Mouse (Mus musculus): ENCODE measurements around the gene Sdk1.

Sdk1 gene

DNA sequence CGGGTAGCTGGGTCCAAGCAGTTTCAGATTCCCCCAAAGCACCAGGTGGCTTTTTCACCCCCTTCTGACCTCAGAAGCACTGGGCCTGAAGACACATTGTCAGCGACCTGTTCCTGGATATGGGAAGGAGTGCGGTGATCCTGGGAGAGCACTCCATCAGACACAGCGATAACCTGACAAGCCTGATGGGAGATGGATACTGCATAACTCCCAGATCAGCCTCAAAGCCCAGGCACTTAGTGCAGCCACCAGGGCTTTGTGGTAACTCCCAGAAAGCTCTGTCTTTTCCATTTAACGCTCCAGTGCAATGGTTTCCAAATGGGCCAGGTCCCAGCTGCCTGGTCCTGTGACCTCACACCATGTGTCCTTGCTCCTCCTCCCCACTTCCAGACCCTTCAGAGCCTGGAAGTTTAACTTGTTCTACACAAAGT lies 886.9 kb downstream of the Sdk1 start:
- DNase-seq (ENCODE audit: low spot score): no peak

DNA sequence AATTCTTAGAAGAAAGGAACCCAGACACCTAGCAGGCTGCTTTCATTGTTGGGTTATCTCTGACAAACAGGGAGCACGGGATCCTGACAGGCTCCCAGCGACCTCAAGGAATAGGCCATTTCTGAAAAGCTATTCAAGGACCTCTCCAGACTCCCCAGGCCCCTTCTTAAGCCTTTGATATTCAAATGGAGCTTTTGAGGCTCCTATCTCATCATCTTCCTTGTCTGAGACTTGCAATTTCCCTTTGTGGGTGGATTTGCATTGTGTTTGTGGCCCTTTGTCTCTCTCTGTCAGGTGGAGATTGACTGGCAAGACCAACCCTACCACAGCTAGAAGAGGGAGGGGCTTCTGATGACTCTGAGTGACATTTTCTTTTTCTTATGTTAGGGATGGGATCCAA lies 888.7 kb downstream of the Sdk1 start:
- DNase-seq (ENCODE audit: low spot score): no peak

DNA sequence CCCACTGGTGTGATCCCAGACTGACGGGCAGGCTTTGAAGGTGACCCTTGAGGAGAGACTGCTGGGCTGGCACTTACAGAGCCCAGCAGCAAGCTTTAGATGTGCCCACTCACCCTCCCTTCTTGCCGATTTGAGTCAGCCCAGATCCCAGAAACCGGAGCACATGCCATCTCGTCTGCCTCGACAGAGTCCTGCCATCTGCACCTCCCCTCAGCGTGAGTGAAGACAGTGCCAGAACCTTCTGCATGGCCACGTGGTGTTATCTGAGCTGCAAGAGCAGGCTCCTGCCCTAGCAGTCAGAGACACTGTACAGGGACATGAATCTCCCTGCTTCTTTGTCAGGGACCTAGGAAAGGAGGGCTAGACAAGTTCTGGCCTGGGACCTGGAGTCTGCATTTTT lies 898.7 kb downstream of the Sdk1 start:
- peak; percentile 73 for DNase-seq (ENCODE audit: low spot score)

DNA sequence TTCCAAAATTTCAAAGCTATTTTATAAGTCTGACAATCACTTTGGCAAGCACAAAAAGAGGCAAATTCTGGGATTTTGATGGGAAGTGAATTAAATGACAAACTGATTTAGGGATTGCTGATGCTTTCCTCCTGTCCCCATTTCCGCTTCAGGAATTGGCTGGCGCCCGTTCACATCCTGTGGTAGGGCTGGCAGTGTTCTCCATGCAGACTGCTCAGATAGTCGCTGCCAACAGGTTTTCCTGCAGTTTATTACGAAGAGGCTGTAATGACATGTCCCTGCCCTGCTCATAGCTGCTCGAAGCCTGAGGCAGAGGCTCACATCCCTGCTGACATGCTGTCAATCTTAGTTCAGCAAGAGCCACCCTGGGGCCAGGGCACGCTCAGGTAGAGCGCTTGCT lies 908.3 kb downstream of the Sdk1 start:
- DNase-seq (ENCODE audit: low spot score): peak; percentile 30

DNA sequence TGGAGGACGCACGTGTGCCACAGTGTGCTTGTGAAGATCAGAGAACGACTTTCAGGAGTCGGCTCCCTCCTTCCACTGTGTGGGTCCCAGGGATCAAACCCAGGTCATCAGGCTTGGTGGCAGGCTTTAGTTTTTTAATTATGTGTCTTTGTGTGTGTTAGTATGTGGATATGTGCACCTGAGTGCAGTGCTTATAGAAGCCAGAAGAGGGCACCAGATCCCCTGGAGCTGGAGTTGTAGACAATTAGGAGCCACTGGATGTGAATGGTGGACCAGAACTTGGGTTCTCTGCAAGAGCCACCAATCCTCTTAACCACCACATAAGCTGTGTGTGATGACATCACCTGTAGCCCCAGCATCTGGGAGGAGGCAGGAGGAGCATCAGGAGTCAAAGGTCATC lies 909.5 kb downstream of the Sdk1 start:
- DNase-seq (ENCODE audit: low spot score): no peak

DNA sequence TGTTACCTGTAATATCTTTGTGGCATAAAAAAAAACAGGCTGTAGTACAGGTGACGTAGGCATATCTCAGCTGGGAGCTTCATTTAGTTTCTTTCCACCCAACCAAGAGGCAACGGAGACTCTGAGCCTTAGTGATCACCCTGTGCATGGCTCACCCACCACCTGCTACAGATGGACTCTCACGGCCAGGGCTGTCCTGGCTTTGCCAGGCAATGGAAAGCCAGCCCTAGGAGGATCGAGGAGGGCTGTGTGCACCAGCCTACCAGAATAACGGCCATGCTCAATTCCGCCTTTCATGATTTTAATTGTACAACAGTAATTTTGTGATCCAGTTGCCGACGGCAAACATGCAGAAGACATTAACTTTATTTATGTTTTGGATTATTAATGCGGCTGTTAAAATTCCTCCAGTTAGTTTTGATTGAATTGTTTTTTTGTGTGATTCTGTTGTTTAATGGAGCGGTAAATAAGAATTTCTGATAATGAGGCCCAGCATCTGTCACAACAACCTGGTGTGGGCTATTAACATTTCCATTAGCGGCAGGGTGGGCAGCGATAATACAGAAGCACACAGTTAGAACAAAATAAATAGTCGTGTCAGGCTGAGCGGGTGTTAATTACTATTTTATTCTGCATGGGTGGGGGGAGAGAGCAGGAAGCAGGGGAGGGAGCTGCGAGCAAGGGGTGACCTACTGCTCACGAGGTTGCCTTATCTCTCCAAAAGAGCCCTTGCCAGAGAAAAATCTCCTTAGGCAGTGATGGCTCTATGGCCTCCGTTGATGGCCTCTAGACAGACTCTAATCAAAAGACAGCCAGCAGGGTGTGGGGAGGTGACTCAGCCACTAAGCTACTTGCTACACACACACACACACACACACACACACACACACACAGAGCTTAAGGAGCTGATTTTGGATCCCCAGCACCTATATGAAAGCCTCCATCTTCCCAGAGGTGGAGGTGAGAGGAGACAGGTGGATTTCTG lies 915.9 kb downstream of the Sdk1 start:
- no peak for DNase-seq (ENCODE audit: low spot score)

- no peak for DNase-seq (ENCODE audit: low spot score)
Measured at GRCm38 (mm10) chr5:142163483-142163882, 922.2 kb downstream of the Sdk1 start.

DNA sequence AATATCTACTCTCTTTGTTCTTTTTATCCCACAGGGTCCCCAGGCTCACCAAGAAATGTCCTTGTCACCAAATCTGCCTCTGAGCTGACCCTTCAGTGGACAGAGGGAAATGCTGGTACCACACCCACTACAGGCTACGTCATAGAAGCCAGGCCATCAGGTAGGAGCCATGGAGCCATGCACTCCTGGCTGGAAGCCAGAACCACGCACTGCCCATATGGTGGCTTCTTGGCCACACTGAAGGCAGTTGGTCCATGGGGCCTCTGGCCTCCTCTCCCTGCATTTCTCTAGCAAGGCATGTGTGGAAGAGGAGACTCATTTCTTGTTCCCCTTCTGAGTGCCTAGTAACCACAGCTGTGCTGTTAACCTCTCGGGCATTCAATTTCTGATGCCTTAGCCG lies 932.3 kb downstream of the Sdk1 start:
- DNase-seq (ENCODE audit: low spot score): no peak

DNA sequence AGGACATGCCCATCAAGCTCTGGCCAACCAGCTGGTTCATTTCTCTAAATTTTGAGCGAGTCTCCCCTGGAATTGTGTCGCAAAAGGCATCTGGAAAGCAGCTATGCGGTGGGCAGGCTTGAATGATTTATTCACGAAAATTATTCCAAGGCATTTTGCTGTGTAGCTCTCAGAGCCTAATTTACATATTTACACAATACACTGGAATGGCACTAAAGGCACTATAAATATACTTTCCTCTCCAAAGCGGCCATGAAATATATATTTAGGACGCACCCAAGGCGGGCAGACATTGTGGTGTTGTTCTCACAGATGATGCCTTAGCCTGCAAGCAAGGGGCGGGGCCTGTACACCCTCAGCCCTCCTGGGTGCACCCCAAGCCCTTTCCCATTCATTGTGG lies 936.9 kb downstream of the Sdk1 start:
- peak; percentile 15 for DNase-seq (ENCODE audit: low spot score)

DNA sequence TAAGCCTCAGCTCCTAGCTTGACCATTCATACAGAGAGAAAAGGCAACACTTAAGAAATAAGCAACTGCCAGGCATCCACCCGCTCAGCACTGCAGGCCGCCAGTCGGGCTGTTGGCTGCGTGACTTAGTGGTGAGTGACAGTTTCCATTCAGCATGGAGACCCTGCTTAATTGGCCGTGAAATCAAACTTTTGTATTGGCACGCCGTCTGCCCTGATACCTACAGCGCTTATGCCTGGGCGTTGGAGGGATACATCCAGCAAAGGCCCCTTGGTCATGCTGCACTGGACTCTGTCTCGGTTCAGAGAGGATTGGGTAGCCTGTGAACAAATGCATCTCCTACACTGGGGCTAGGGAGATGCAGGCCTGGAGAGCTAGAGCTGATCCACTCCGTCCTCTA lies 938.0 kb downstream of the Sdk1 start:
- DNase-seq (ENCODE audit: low spot score): no peak

DNA sequence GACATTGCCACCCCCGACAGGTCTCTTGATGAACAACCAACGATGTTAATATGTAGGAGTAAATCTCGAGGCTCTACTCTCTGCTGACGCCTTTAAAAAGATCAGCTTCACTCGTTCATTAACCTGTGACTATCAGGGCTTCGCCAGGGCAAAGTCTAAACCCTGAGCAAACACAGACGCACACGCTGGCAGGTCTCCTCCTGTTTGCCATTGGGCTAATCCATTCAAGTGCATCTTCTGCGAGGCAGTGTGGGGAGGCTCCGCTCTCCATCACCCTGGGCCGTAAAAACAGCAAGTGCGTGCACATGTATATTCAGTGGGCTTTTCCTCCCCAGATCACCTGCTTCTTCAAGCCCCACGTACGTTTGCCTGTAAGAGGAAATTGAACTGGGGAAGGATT lies 940.6 kb downstream of the Sdk1 start:
- DNase-seq (ENCODE audit: low spot score): no peak

DNA sequence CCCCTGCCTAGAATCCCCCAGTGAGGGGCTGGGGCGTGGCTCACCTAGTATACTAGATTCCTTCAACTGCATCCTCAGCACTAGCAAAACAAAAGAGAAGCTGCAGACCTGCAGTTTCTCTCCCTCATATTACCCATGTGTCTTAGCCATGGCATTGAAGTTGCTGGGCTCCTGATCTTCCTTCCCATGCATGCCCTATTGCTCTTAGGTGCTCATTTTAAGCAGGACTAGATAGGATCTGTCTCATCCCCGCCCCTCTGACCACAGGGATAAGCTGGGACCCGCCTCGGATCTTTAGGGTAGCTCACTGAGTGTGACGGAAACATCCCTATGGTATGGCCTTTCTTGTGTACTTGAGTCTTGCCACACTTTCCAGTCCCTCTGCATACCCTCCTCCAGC lies 947.5 kb downstream of the Sdk1 start:
- DNase-seq (ENCODE audit: low spot score): no peak

DNA sequence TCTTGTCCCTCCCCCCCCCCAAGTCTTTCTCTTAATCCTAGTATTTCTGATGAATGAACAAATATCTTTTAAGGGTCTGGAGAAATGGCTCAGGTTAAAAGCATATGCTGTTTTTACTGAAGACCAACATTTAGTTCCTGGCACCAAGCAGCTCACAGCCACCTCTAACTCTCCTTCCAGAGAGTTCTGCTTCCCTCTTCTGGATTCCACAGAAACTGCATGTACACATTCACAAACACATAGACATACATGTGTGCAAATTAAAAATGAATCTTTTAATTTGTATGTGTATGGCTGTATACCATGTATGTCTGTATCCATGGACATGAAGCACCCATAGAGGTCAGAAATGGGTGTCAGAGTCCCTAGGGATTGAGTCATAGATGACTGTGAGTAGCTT lies 968.6 kb downstream of the Sdk1 start:
- DNase-seq (ENCODE audit: low spot score): no peak

DNA sequence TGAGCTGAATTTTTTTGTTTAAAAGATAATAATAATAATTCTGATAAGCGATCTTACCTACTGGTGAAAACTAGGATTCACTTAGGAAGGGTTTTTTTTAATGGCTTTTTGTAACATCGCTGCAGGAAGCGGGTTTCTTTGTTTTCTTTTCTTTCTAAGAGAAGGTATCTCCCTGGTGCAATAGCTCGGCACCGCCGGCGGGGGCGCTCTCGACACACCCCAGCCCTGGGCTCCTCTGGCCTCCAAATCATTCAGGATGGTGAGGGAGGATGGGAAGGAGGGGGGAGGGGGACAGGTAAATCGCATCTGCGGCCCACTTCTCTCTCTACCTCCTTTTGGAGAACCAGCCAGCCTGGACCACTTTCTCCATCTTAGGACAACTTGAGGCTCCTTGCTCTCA lies 971.0 kb downstream of the Sdk1 start:
- no peak for DNase-seq (ENCODE audit: low spot score)

DNA sequence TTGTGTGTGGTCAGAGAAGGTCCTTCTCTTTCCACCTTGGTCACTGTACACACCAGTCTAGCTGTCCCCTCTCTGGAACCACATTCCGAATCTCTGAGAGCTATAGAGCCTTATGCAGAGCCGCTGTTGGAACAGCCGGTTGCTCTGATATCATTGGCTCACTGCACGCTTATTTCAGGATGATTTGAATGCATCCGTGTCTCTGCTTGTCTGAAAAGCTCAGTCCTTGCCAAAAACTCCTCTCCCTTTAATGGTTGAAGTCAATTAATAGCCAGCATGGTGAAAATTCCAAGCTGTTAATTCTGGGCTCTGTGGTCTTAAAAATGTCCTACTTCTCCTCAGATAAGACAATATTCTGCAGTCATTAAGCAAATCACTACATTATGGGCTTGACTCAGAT lies 974.7 kb downstream of the Sdk1 start:
- DNase-seq (ENCODE audit: low spot score): peak; percentile 54

GRCm38 (mm10) chr5:142220851-142221503 lies 979.7 kb downstream of the Sdk1 start:
- DNase-seq (ENCODE audit: low spot score): peak; percentile 28

DNA sequence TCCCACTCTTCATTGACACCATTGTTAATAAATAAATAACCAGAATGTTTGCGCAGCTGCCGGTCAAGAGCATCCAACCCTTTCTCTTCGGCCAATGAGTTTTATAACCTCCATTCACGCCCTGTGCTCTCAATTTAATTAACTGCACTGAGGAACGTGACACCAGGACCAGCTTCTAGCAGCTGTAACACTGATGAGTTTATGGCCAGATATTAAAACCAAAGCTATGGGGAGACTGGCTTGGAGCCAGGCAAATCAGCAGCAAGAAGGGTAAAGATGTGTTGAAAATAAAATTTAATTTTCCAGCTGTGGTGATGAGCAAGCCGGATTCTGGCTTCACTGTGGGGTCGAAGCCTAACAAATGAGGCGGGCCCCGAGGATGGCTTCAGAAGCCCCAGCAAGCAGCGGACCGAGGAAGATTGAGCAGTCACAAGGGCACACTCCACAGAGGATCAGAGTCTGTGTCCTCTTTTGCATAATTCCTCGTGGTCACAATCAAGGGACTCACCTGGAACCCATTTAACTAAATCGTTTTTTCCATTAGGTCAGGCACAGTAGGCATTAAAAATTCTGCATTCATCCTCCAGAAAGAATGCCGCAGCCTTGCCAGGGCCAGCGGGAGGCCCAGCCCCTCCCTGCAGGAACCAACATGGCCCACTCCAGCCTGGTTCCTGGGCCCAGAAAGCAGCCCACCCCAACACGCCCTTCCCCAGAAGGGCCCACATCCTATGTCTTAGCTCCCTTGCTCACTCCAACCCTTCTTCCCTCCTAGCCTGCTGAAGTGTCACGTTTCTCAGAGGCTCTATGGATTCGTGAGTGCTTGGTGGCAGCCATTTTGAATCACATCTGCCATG lies 987.9 kb downstream of the Sdk1 start:
- no peak for DNase-seq (ENCODE audit: low spot score)

DNA sequence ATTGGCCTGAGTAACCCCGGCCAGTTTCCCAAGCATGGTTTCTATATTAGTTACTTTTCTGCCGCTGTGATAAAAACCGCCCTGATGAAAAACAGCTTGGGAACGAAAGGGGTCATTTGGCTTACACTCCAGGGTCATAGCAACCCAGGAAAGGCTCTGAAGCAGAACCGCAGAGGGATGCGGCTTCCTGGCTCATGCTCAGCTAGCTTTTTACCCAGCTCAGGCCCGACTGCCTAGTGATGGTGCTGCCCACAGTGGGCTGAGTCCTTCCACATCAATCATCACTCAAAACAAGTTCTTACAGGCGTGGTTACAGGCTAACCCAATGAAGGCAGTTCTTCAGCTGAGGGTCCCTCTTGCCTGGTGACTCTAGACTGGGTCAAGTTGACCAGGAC lies 988.5 kb downstream of the Sdk1 start:
- no peak for DNase-seq (ENCODE audit: low spot score)

GRCm38 (mm10) chr5:142240288-142240687 lies 999.0 kb downstream of the Sdk1 start:
- no peak for DNase-seq (ENCODE audit: low spot score)

DNA sequence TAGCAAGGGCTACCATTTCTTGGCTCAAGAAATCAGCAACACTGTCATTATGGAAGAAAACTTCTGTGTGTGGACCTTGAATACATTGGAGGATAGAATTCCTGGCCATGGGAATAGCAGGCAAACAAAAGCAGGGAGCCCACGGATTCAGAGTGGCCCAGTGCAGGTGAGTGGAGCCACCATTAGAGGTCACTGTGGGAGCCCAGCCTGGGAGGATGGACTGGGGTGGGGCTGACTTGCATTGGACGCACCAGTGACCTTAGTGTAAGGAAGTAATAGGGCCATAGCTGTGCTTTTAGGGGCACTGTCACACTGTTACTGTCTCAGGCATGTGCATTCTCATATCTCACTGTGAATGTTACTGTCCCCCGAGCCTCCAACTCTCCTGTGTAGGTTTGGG lies 1001.3 kb downstream of the Sdk1 start:
- no peak for DNase-seq (ENCODE audit: low spot score)

GRCm38 (mm10) chr5:142243069-142243468 lies 1001.8 kb downstream of the Sdk1 start:
- no peak for DNase-seq (ENCODE audit: low spot score)

DNA sequence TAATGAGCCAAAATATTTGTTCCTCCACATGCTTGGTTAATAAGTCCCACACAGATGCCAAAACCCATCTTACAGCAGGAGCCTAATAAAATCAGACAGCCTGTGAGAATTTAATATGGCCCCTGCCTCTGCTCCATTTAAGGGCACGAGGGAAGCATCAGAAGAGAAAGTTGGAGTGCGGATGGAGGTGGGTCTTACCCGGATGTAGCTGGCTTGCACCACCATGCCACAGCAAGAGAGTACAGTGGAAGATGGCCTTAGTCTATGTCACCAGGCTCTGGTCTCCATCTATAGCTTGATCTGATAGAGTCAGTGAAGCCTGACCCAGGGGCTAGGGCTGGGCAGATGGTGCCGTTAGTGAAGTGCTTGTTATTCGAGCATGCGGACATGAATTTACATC lies 1014.9 kb downstream of the Sdk1 start:
- no peak for DNase-seq (ENCODE audit: low spot score)

- DNase-seq (ENCODE audit: low spot score): no peak
Measured at GRCm38 (mm10) chr5:142258716-142259115, 1017.4 kb downstream of the Sdk1 start.
